Mouse (Mus musculus) testis, adult 2 months (tissue): ENCODE measurements around the gene Cpxm2.

Experiments used
- CTCF ChIP-seq: fragments of 200-500 bp; IDR thresholded peaks from 2 replicates; pipeline ENCODE4 v1.5.1; 2012; ENCODE audit warnings: low read depth, mild to moderate bottlenecking, inconsistent platforms, low read length, moderate library complexity; ENCODE audit not compliant: control insufficient read depth, insufficient read depth, insufficient replicate concordance
- POLR2A ChIP-seq: fragments of 200-500 bp; IDR thresholded peaks from 2 replicates; pipeline ENCODE4 v1.6.1; 2012; ENCODE audit warnings: low read depth, mild to moderate bottlenecking, inconsistent platforms, low read length, moderate library complexity; ENCODE audit not compliant: control insufficient read depth

DNA sequence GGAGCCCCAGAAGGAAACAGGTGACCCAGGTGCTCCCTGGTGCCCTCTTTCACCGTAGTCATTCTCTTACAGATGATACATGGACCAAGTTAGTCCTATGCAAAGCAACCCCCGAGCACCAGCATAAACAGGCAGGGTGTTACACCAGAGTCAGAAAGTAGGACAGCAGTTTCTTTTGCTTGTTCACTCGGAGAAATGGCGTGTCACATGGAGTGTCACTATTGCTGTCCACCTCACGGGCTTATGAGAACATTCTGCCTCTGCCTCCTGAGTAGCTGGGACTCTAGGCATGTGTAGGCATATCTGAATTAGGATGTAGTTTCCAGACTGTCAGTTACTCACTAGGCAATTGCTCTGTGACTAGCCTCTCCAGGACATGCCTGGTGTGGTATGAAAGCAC is 140.6 kb downstream of the Cpxm2 start:
- TF ChIP-seq POLR2A (no peak), CTCF (no peak)
